Mouse (Mus musculus) forebrain, embryonic 15.5 days (tissue): ENCODE data around the gene Umodl1. TPM values are rescaled to one million over a fixed set of nuclear protein-coding genes. Genes with fewer than 3 reads are reported as not detected.

Experiments
- ATAC-seq: fragments of 200-750 bp; cut with Nextera tagmentation; replicated peaks from 2 replicates; pipeline ENCODE4 v1.8.0; 2017; ENCODE audit warnings: mild to moderate bottlenecking, moderate TSS enrichment, moderate library complexity
- H3K27ac ChIP-seq: fragments of 300-500 bp; sonication (generic); replicated peaks from 2 replicates; pipeline ENCODE4 v1.5.1; 2015; ENCODE audit warnings: mild to moderate bottlenecking, inconsistent platforms
- H3K27me3 ChIP-seq: fragments of 300-500 bp; sonication (generic); 2 replicates; pipeline ENCODE4 v1.6.1; 2015; ENCODE audit warnings: inconsistent platforms
- H3K36me3 ChIP-seq: fragments of 300-500 bp; sonication (generic); 2 replicates; pipeline ENCODE4 v1.6.1; 2015; ENCODE audit warnings: mild to moderate bottlenecking, inconsistent platforms
- H3K4me1 ChIP-seq: fragments of 300-500 bp; sonication (generic); 2 replicates; pipeline ENCODE4 v1.6.1; 2015; ENCODE audit warnings: inconsistent platforms
- H3K4me2 ChIP-seq: fragments of 300-500 bp; sonication (generic); replicated peaks from 2 replicates; pipeline ENCODE4 v1.6.1; 2015; ENCODE audit warnings: mild to moderate bottlenecking, inconsistent platforms
- H3K4me3 ChIP-seq: fragments of 300-500 bp; sonication (generic); 2 replicates; pipeline ENCODE4 v1.5.1; 2015; ENCODE audit warnings: mild to moderate bottlenecking, inconsistent platforms
- H3K9ac ChIP-seq: fragments of 300-500 bp; sonication (generic); replicated peaks from 2 replicates; pipeline ENCODE4 v1.6.1; 2015; ENCODE audit warnings: mild to moderate bottlenecking, inconsistent platforms
- H3K9me3 ChIP-seq: fragments of 300-500 bp; sonication (generic); 2 replicates; pipeline ENCODE4 v1.6.1; 2016; ENCODE audit warnings: inconsistent platforms
- WGBS: fragments of 180-500 bp; shearing (Covaris S2); methylation state at CpG from one replicate; pipeline ENCODE4 v1.1.7; 2015; ENCODE audit warnings: mixed read lengths; 5-methylcytosine and 5-hydroxymethylcytosine counted together
- polyA plus RNA-seq: library from polyadenylated mRNA; unstranded; fragments of >200 nt; fragmentation: Nextera tagmentation; extraction: Ambion mirVana; gene quantifications from 2 replicates; pipeline ENCODE4 v1.2.1, GENCODE M21; 2015

The Umodl1 gene
- polyA plus RNA-seq, 1 experiment from 2014 or later = not detected

DNA sequence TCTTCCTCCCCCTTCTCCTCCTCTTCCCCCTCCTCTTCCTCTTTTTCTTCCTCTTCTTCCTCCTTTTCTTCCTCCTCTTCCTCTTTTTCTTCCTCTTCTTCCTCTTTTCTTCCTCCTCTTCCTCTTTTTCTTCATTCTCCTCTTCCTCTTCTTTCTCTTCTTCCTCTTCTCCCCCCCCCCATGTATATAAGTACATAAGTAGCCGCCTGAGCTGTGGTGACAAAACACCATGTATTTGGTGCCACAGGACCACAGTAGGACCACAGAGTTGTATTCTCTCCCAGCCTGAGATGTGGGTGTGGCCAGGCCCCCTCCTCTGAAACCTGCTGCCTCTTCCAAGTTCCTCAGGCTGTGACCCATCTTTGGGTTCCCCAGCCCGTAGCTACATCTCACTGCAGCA is 50.8 kb downstream of the Umodl1 start:
- 94% methylated on average over 2 of the region's 2 CpGs for WGBS
- ATAC-seq = no peak
- Histone ChIP-seq H3K27ac (no peak overlapping the region), H3K9ac (no peak overlapping the region), H3K36me3 (no peaks in the 10 kb centered on the region), H3K4me3 (no peak overlapping the region), H3K9me3 (no peaks in the 10 kb centered on the region), H3K4me2 (no peak overlapping the region), H3K4me1 (no peaks in the 10 kb centered on the region), H3K27me3 (no peaks in the 10 kb centered on the region)

DNA sequence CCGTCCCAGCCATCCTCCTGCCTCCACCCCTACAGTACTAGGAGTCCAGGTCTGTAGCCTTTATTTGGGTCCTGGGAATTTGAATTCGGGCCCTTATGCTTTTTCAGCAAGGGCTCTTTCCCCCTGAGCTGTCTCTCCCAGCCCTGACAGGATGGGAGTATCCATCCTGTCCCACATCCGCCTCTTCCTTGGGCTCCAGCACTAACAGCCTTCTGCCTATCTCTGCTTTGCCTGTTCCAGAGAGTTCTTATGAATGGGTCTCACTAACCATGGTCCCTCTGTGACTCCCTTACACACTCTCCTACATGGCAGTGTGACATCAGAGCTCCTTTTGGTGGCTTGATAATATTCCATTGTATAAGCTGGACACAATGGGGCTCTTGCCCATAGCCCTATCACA is 52.9 kb downstream of the Umodl1 start:
- Histone ChIP-seq H3K4me1 (no peaks in the 10 kb centered on the region), H3K9me3 (no peaks in the 10 kb centered on the region), H3K27ac (no peak overlapping the region), H3K27me3 (no peaks in the 10 kb centered on the region), H3K9ac (no peak overlapping the region), H3K36me3 (no peaks in the 10 kb centered on the region), H3K4me3 (no peak overlapping the region), H3K4me2 (no peak overlapping the region)
- no peak for ATAC-seq
- 88% methylated on average over 3 of the region's 3 CpGs for WGBS

DNA sequence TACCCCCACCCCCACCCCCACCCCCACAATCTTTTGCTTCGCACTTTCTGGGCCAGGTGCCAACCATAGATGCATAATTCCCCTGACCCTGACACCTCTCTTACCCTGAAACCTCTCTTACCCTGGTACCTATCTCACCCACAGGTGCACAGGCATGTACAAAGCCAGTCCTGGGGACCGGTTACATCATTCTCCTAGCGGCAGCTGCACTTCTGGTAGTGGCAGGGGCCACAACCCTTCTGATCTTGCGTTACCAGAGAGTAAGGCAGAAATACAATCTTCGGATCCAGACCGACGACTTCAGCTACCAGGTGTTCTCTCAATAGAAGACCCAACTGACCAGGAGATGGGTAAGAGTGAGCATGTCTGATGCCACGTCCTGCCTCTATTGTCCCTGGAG is 54.0 kb downstream of the Umodl1 start:
- H3K27me3 ChIP-seq = no peaks in the 10 kb centered on the region
- H3K36me3 ChIP-seq = no peaks in the 10 kb centered on the region
- H3K4me3 ChIP-seq = no peak overlapping the region
- no peaks in the 10 kb centered on the region for H3K9me3 ChIP-seq
- no peaks in the 10 kb centered on the region for H3K4me1 ChIP-seq
- WGBS = 86% methylated on average over 8 of the region's 8 CpGs
- no peak overlapping the region for H3K27ac ChIP-seq
- ATAC-seq = no peak
- no peak overlapping the region for H3K4me2 ChIP-seq
- H3K9ac ChIP-seq = no peak overlapping the region

DNA sequence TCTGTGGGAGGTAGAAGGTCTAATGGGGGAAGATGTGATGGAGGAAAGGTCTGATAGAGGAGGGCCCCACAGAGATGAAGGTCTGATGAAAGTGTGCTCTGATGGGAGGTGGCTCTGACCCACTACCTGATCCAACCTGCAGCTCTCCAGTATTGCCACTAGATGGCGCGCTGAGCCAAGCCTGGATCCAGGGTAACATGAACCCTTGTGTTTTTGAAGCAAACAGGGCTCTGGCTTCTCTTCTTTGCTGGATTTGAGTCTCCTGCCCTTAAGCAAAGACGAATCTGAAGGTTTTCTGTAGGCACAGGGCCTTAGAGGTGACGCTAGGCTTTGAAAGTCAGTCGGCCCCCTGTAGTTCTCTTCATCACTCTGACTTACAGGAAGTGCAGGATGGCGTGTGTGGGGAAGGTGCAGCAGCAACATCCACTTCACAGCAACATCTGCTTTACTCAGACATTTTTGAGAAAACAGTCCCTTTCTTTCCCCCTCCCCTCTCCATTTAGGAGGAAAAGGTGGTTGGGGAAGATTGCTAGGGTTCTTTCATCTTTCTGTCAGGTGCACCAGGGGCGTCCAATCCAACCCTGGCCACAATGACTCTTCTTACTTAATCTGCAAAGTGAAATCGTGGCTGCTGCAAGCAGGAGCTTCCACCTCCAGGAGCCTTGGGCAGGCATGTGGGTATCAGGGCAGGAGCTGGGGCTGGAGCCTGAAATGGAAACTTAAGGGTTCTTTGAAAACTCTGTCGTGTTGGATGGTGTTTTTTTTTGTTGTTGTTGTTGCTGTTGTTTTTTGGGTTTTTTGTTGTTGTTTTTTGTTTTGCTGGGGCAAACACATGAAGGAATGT is 57.3 kb downstream of the Umodl1 start:
- WGBS = 41% methylated on average over 9 of the region's 9 CpGs
- H3K9me3 ChIP-seq = no peaks in the 10 kb centered on the region
- no peak for ATAC-seq
- no peak overlapping the region for H3K4me3 ChIP-seq
- H3K36me3 ChIP-seq = no peaks in the 10 kb centered on the region
- no peaks in the 10 kb centered on the region for H3K27me3 ChIP-seq
- H3K4me2 ChIP-seq = no peak overlapping the region
- H3K9ac ChIP-seq = no peak overlapping the region
- H3K27ac ChIP-seq = no peak overlapping the region
- no peaks in the 10 kb centered on the region for H3K4me1 ChIP-seq

DNA sequence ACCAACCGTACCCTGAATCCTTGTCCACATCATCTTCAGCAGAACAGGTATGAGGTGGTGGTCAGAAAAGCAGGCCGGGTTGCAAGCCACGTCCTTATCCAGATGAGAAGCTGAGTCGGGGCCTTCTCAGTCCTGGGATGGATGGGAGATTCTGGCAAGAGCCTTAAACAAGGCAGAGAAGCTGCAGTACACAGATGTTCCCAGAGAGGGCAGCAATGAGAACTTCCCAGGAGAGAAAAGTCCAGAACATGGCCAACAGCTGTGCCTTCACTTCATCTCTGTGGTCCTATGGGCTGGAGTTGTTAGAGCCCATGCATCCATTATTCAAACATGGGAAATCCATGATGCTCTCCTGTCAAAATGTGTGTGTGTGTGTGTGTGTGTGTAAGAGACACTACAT is 63.8 kb downstream of the Umodl1 start:
- no peak overlapping the region for H3K9ac ChIP-seq
- WGBS = 68% methylated on average over 4 of the region's 4 CpGs
- no peak for ATAC-seq

DNA sequence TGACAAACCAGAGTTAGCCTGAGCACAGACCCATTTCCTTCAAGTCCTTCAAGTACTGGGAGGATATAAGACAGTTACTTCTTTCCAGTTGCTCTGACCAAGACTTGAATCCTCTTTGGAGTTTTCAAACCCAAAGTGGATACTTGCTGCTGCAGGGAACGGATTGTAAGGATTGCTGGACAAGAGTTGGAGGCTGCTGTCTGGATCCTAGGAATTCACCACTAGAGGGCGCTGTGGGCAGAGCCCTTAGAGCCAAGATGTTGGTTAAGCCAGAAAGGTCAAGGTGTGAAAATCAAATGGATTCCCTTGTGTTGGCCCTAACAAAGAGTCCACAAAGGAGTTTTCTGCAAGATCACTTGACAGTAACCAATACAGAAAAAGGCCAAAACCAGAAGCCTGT is 65.1 kb downstream of the Umodl1 start:
- H3K4me1 ChIP-seq = no peaks in the 10 kb centered on the region
- H3K4me3 ChIP-seq = no peak overlapping the region
- no peaks in the 10 kb centered on the region for H3K27me3 ChIP-seq
- WGBS = 3% methylated on average over 2 of the region's 2 CpGs
- no peak overlapping the region for H3K27ac ChIP-seq
- no peak overlapping the region for H3K4me2 ChIP-seq
- H3K36me3 ChIP-seq = no peaks in the 10 kb centered on the region
- no peak for ATAC-seq
- no peaks in the 10 kb centered on the region for H3K9me3 ChIP-seq
- no peak overlapping the region for H3K9ac ChIP-seq

More for the DNA sequence above, 63.8 kb downstream of the Umodl1 start:
- no peaks in the 10 kb centered on the region for H3K4me1 ChIP-seq
- no peaks in the 10 kb centered on the region for H3K9me3 ChIP-seq
- H3K27ac ChIP-seq = no peak overlapping the region
- H3K4me2 ChIP-seq = no peak overlapping the region
- H3K4me3 ChIP-seq = no peak overlapping the region
- H3K27me3 ChIP-seq = no peaks in the 10 kb centered on the region
- H3K36me3 ChIP-seq = no peaks in the 10 kb centered on the region

DNA sequence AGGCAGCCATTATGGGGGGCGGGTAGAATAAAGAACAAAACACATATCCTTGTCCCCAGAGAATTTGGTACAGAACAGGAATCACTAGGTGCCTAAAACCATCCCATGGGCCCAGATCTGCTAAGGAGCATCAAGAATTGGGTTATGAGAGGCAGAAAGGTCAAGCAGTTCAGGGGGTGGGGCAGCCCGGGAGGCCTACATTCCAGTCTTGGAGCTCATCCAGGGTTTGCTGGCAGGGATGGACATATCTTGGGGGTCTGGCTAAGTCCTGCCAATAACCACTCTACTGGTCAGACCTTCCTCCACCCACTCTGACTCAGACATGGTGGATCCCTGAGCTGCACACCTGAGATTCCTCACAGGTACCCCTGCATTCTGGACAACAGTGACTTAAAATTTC is 65.6 kb downstream of the Umodl1 start:
- Histone ChIP-seq H3K9ac (no peak overlapping the region), H3K9me3 (no peaks in the 10 kb centered on the region), H3K36me3 (no peaks in the 10 kb centered on the region), H3K4me2 (no peak overlapping the region), H3K27me3 (no peaks in the 10 kb centered on the region), H3K4me1 (no peaks in the 10 kb centered on the region), H3K27ac (no peak overlapping the region), H3K4me3 (no peak overlapping the region)
- WGBS = 77% methylated on average over 2 of the region's 2 CpGs
- ATAC-seq = no peak

DNA sequence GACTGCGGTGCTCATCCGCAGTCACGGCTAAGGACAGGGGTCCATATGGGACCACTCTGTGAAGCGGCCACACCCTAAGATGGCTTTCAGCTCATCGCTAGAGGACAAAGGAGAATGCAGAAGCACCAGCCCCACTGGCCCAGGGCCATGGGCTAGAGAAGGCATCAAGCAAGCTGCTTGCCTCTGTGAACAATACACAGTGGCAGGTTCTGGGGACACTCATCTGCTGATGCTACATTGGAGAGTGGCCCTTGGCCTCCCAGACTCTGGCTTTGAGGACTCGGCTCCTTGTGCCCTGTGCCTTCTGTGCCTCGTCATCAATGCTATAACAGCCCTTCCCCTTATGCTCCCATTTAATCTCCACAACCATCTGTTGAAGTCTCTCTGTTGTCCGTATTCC is 66.8 kb downstream of the Umodl1 start:
- Histone ChIP-seq H3K27ac (no peak overlapping the region), H3K27me3 (no peaks in the 10 kb centered on the region), H3K4me3 (no peak overlapping the region), H3K9ac (no peak overlapping the region), H3K4me2 (no peak overlapping the region), H3K9me3 (no peaks in the 10 kb centered on the region), H3K36me3 (no peaks in the 10 kb centered on the region), H3K4me1 (no peaks in the 10 kb centered on the region)
- ATAC-seq = no peak
- 90% methylated on average over 8 of the region's 8 CpGs for WGBS

DNA sequence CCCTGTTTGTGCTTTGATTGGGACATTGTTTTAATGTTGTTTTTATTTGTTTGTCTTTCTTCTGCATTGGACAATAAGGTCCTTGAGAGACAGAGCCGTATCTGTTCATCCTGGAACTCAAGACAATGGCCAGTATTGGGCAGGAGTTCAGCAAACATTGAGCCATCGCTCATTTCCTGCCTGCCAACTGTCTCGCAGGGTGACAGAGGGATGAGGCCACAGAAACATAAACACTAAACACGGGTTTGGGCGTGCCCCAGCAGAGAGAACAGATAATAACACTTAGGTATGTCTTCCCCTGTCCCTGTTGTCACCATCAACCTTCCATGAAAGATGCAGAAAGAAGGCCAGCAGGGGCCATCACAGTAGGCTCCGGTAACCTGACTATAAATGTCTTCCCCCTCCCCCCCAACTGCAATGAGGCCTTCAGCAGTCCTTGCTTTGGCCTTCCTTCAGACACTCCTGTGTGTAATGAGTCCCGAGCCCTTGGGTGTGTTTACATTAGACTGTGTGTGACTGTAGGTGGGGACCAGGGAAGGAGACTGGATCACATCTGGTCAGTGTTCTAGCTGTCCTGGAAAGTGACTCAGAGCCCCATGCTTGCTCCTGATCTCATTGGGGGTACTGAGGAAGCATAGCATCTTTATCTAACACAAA is 69.8 kb downstream of the Umodl1 start:
- Histone ChIP-seq H3K9me3 (no peaks in the 10 kb centered on the region), H3K36me3 (no peaks in the 10 kb centered on the region), H3K27ac (no peak overlapping the region), H3K4me2 (no peak overlapping the region), H3K27me3 (no peaks in the 10 kb centered on the region), H3K4me1 (no peaks in the 10 kb centered on the region), H3K9ac (no peak overlapping the region), H3K4me3 (no peak overlapping the region)
- no peak for ATAC-seq
- 78% methylated on average over 7 of the region's 7 CpGs for WGBS

DNA sequence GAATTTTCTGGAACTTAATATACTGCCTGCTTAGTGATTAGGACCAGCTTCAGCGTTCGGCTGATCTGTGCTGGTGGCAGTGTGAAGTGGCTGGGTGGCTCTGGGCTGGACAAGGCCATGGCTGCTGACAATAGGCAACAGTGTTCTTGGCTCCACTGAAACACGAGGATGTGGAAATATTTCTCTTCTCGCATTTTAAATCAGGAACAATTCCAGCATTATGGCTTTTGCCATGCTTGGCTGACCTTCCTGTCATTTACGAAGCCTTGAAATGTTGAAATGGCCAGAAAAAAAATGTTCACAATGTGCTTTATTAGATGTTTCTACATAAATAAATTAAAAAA is 70.3 kb downstream of the Umodl1 start:
- ATAC-seq = no peak
- 74% methylated on average over 5 of the region's 5 CpGs for WGBS
- H3K9me3 ChIP-seq = no peaks in the 10 kb centered on the region
- H3K9ac ChIP-seq = no peak overlapping the region
- H3K36me3 ChIP-seq = no peaks in the 10 kb centered on the region
- H3K4me2 ChIP-seq = no peak overlapping the region
- H3K4me3 ChIP-seq = no peak overlapping the region
- no peak overlapping the region for H3K27ac ChIP-seq
- no peaks in the 10 kb centered on the region for H3K27me3 ChIP-seq
- no peaks in the 10 kb centered on the region for H3K4me1 ChIP-seq

DNA sequence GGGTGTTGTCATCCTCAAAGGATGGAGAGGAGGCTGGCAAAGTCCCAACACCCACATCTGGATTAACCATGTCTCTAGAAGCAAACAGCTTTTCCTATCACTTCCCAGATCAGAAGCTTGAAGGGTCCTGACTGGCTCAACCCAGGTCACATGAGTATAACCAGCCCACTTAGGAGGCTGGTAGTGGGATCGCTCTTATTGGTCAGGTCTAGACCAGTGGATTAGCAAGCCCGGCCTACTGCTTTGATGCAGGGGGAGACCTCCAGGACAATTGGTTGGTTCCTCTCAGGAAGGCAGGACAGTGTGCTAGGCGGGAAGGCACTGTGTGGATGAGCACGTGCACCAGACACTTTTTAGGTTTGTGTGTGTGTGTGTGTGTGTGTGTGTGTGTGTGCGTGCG is 72.5 kb downstream of the Umodl1 start:
- H3K27me3 ChIP-seq = no peaks in the 10 kb centered on the region
- H3K9me3 ChIP-seq = no peaks in the 10 kb centered on the region
- 71% methylated on average over 6 of the region's 6 CpGs for WGBS
- H3K36me3 ChIP-seq = no peaks in the 10 kb centered on the region
- ATAC-seq = no peak
- H3K4me3 ChIP-seq = no peak overlapping the region
- H3K4me2 ChIP-seq = no peak overlapping the region
- no peak overlapping the region for H3K9ac ChIP-seq
- no peaks in the 10 kb centered on the region for H3K4me1 ChIP-seq
- H3K27ac ChIP-seq = no peak overlapping the region

DNA sequence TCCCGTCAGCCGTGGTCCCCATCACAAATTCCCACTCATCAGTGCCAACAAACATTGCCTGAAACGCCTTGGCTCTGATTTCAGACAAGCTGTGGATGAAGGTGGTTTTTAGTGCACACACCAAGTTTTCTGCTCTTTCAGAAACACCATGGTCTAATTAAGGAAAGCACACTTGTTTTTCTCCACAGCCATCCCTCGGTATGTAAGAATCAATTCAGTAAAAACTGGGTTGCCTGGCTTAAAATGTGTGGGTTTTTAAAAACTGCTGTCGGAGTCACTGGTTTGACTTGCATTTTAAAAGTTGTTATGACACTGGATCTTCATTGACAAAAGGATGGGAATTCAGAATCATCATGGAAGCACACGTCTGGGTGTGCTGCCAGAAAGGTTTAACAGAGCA is 73.3 kb downstream of the Umodl1 start:
- WGBS = 77% methylated on average over 6 of the region's 6 CpGs

More for the DNA sequence above, 73.3 kb downstream of the Umodl1 start:
- no peaks in the 10 kb centered on the region for H3K4me1 ChIP-seq
- H3K27ac ChIP-seq = no peak overlapping the region
- no peak overlapping the region for H3K4me2 ChIP-seq
- ATAC-seq = no peak
- H3K4me3 ChIP-seq = no peak overlapping the region
- no peaks in the 10 kb centered on the region for H3K9me3 ChIP-seq
- no peaks in the 10 kb centered on the region for H3K27me3 ChIP-seq
- no peaks in the 10 kb centered on the region for H3K36me3 ChIP-seq
- H3K9ac ChIP-seq = no peak overlapping the region
